6 mouse cellular contexts compared by ENCODE assay signal in genomic region chr2:59851885-59852284, GRCm38 (mm10). TPM values are rescaled to one million over a fixed set of nuclear protein-coding genes. Genes with fewer than 3 reads are reported as not detected.
A peak's percentile ranks its signal among the peaks of the same experiment; 100 is the strongest.
DNase-seq lines count a peak whose midpoint lies in the region; ATAC-seq and TF ChIP-seq lines count a peak whose summit lies in the region.
"Not testable (repeated sequence)": the region's sequence is repeated elsewhere in the genome, so short reads cannot be mapped to it uniquely, and the experiment has no call there.

No protein-coding gene starts in this region.

- not testable (repeated sequence) for H3K36me3 ChIP-seq in CH12.LX (replicated peaks in 1 of 2; ENCODE audit: control insufficient read depth in 1 of 2, insufficient read depth in 1 of 2, low read length in 1 of 2); liver, embryonic 14.5 days (replicated peaks; ENCODE audit: control insufficient read depth, insufficient read depth, low read depth)
- peaks cover 19% of the 10 kb centered on the region for H3K36me3 ChIP-seq in intestine, postnatal 0 days (ENCODE audit: control insufficient read depth, insufficient read depth)

- TF ChIP-seq CTCF in CH12.LX (conservative IDR thresholded peaks at IDR 0.05 in 1 of 2, IDR thresholded peaks at IDR 0.05 in 1 of 2; ENCODE audit: low read depth in 2 of 2, low read length in 2 of 2): 0 out of 4 replicates have a peak, but pooled peaks of 1 of the 2 experiments have one; percentile 2
- peak; percentile 17; the same call in 1 of the 2 replicates for TF ChIP-seq CTCF in gastrocnemius, adult 2 months (IDR thresholded peaks at IDR 0.05)
- TF ChIP-seq CTCF in intestine, postnatal 0 days (IDR thresholded peaks at IDR 0.05; ENCODE audit: low read depth): 0 out of 2 replicates have a peak, but pooled peaks have one; percentile 1
- peak; percentile 36 for TF ChIP-seq CTCF in layer of hippocampus, adult 2 months (conservative IDR thresholded peaks at IDR 0.05)
- TF ChIP-seq CTCF in liver, embryonic 14.5 days (IDR thresholded peaks at IDR 0.05; ENCODE audit: low read depth): 0 out of 2 replicates have a peak, but pooled peaks have one; percentile 2

- not testable (repeated sequence) for ATAC-seq in intestine, postnatal 0 days; liver, embryonic 14.5 days (ENCODE audit: insufficient read depth)

- 79% methylated on average over 3 of the region's 5 CpGs for WGBS in intestine, postnatal 0 days
- WGBS in liver, embryonic 14.5 days (ENCODE audit: insufficient replicate concordance): 34% methylated on average over 3 of the region's 5 CpGs

- not testable (repeated sequence) for H3K9ac ChIP-seq in CH12.LX (ENCODE audit: insufficient read depth, low read depth); intestine, postnatal 0 days (ENCODE audit: low read depth, low read length); liver, embryonic 14.5 days (replicated peaks)

- H3K79me2 ChIP-seq in CH12.LX (replicated peaks; ENCODE audit: control insufficient read depth, extremely low read depth, insufficient read depth, poor library complexity, severe bottlenecking): not testable (repeated sequence)

- not testable (repeated sequence) for H3K4me3 ChIP-seq in CH12.LX (replicated peaks in 1 of 3; ENCODE audit: low read depth in 2 of 3, low read length in 2 of 3, poor library complexity in 1 of 3); gastrocnemius, adult 2 months; intestine, postnatal 0 days (ENCODE audit: low read depth, low read length); layer of hippocampus, adult 2 months; liver, embryonic 14.5 days (ENCODE audit: insufficient read depth in 1 of 2, low read depth in 2 of 2, low read length in 2 of 2)

- DNase-seq in 416B (ENCODE audit: low read depth): peak; percentile 31
- DNase-seq in CH12.LX (ENCODE audit: extremely low read depth); gastrocnemius, adult 2 months; layer of hippocampus, adult 2 months (ENCODE audit: low spot score in 2 of 2); liver, embryonic 14.5 days (ENCODE audit: low read depth in 3 of 3, low spot score in 3 of 3): not testable (repeated sequence)

- dilution Hi-C loops in CH12.LX (cut with MboI; ENCODE audit: extremely low pct_ligation_motif_present, extremely low pct_unique_long_range_greater_than_20kb, low sequenced_read_pairs): not testable (repeated sequence)

- not testable (repeated sequence) for TF ChIP-seq EP300 in CH12.LX (IDR thresholded peaks at IDR 0.05; ENCODE audit: low read length); liver, embryonic 14.5 days (IDR thresholded peaks at IDR 0.05; ENCODE audit: low read depth)

- intact Hi-C loops in gastrocnemius, adult 2 months (cut with DNase I): not testable (repeated sequence)

- not testable (repeated sequence) for H3K4me1 ChIP-seq in CH12.LX (ENCODE audit: control insufficient read depth in 1 of 2, insufficient read depth in 2 of 2); intestine, postnatal 0 days (replicated peaks; ENCODE audit: control insufficient read depth, insufficient read depth, low read length); liver, embryonic 14.5 days (replicated peaks; ENCODE audit: control insufficient read depth in 2 of 2, insufficient read depth in 2 of 2, low read length in 1 of 2)

- TF ChIP-seq RAD21 in CH12.LX (IDR thresholded peaks at IDR 0.05; ENCODE audit: low read depth, low read length): not testable (repeated sequence)

- TF ChIP-seq POLR2A in CH12.LX (IDR thresholded peaks at IDR 0.05; ENCODE audit: low read depth, low read length): not testable (repeated sequence)

- not testable (repeated sequence) for H3K9me3 ChIP-seq in CH12.LX (replicated peaks; ENCODE audit: low read length); intestine, postnatal 0 days (ENCODE audit: control insufficient read depth); liver, embryonic 14.5 days (ENCODE audit: control insufficient read depth, low read length)

- not testable (repeated sequence) for H3K27me3 ChIP-seq in CH12.LX (replicated peaks); intestine, postnatal 0 days (replicated peaks; ENCODE audit: control insufficient read depth, insufficient read depth, low read length); liver, embryonic 14.5 days (ENCODE audit: control insufficient read depth, insufficient read depth, low read length)

- H3K4me2 ChIP-seq in CH12.LX (ENCODE audit: insufficient read depth, low read depth, poor library complexity, severe bottlenecking); intestine, postnatal 0 days (replicated peaks; ENCODE audit: low read depth); liver, embryonic 14.5 days (ENCODE audit: low read depth): not testable (repeated sequence)

- in situ Hi-C loops in CH12.LX (cut with MboI; ENCODE audit: low pct_ligation_motif_present, low pct_unique_long_range_greater_than_20kb, low sequenced_read_pairs): not testable (repeated sequence)

- not testable (repeated sequence) for H3K27ac ChIP-seq in CH12.LX (ENCODE audit: insufficient read depth, low read depth); gastrocnemius, adult 2 months; intestine, postnatal 0 days (ENCODE audit: low read depth, low read length); layer of hippocampus, adult 2 months; liver, embryonic 14.5 days

TF ChIP-seq in CH12.LX, 34 proteins besides CTCF, POLR2A, EP300 and RAD21:
- TF ChIP-seq ZNF384 (IDR thresholded peaks at IDR 0.05; ENCODE audit: low read depth, low read length): peak; percentile 54; the same call in 1 of the 2 replicates

RNA-seq across cellular contexts. Expression of gene Wdsub1, which starts 30.5 kb away (rescaled TPM):
- total RNA-seq in CH12.LX (2012; rRNA removed) (8.9 and 13.5 TPM in 2 replicates), CH12.LX (2014; rRNA removed) (7.9 and 12.9 TPM in 2 replicates)
- polyA plus RNA-seq in CH12.LX (2012; ENCODE audit: insufficient read length, low read depth): 8.2 and 9.6 TPM in 2 replicates
- total RNA-seq in gastrocnemius, adult 2 months (2021): 10 to 100 TPM; 12.0 to 18.4 TPM
- 32.9 and 37.4 TPM in 2 replicates for polyA plus RNA-seq in intestine, postnatal 0 days (2015; fragmentation: Nextera tagmentation; extraction: Ambion mirVana)
- 10 to 100 TPM; 22.6 to 23.7 TPM for total RNA-seq in layer of hippocampus, adult 2 months (2021)
- polyA plus RNA-seq in liver, embryonic 14.5 days (2012; rRNA removed): 8.8 and 9.9 TPM in 2 replicates
- 8.9 and 10.6 TPM in 2 replicates for polyA plus RNA-seq in liver, embryonic 14.5 days (2014; fragmentation: Nextera tagmentation; extraction: Ambion mirVana)
